Mouse (Mus musculus) midbrain, embryonic 11.5 days (tissue): ENCODE data around the gene Cdk13. TPM values are rescaled to one million over a fixed set of nuclear protein-coding genes. Genes with fewer than 3 reads are reported as not detected.
A peak's percentile ranks its signal among the peaks of the same experiment; 100 is the strongest.

Source experiments
- ATAC-seq: fragments of 200-750 bp; cut with Nextera tagmentation; 2 replicates; pipeline ENCODE4 v1.8.0; 2017; ENCODE audit warnings: moderate TSS enrichment, moderate library complexity; ENCODE audit not compliant: low FRiP score
- DNase-seq: peaks from one replicate; pipeline ENCODE4 v3.0.0; 2015; ENCODE audit warnings: low spot score; ENCODE audit errors: missing footprints
- H3K27ac ChIP-seq: fragments of 300-500 bp; sonication (generic); 2 replicates; pipeline ENCODE4 v1.5.1; 2014; ENCODE audit warnings: low read depth, low read length
- H3K27me3 ChIP-seq: fragments of 300-500 bp; sonication (generic); 2 replicates; pipeline ENCODE4 v1.6.1; 2014; ENCODE audit warnings: mild to moderate bottlenecking, low read length, moderate library complexity, mixed read lengths; ENCODE audit not compliant: control insufficient read depth, insufficient read depth
- H3K36me3 ChIP-seq: fragments of 300-500 bp; sonication (generic); 2 replicates; pipeline ENCODE4 v1.6.1; 2014; ENCODE audit warnings: mild to moderate bottlenecking, low read length, moderate library complexity, mixed read lengths; ENCODE audit not compliant: control insufficient read depth, insufficient read depth
- H3K4me1 ChIP-seq: fragments of 300-500 bp; sonication (generic); 2 replicates; pipeline ENCODE4 v1.6.1; 2014; ENCODE audit warnings: low read length; ENCODE audit not compliant: control insufficient read depth, insufficient read depth
- H3K4me2 ChIP-seq: fragments of 300-500 bp; sonication (generic); 2 replicates; pipeline ENCODE4 v1.6.1; 2014; ENCODE audit warnings: mild to moderate bottlenecking, moderate library complexity
- H3K4me3 ChIP-seq: fragments of 300-500 bp; sonication (generic); 2 replicates; pipeline ENCODE4 v1.5.1; 2014; ENCODE audit warnings: low read depth, low read length
- H3K9ac ChIP-seq: fragments of 300-500 bp; sonication (generic); 2 replicates; pipeline ENCODE4 v1.6.1; 2014; ENCODE audit warnings: low read length
- H3K9me3 ChIP-seq: fragments of 300-500 bp; sonication (generic); 2 replicates; pipeline ENCODE4 v1.6.1; 2016; ENCODE audit warnings: low read length; ENCODE audit not compliant: control insufficient read depth
- whole genome bisulfite sequencing: fragments of 180-500 bp; shearing (Covaris S2); extraction: QIAGEN DNeasy Blood & Tissue Kit; methylation state at CpG from one replicate; pipeline ENCODE4 v1.1.7; 2014; 5-methylcytosine and 5-hydroxymethylcytosine counted together
- polyA plus RNA-seq: library from polyadenylated mRNA; unstranded; fragments of >200 nt; fragmentation: Nextera tagmentation; extraction: Ambion mirVana; gene quantifications from 2 replicates; pipeline ENCODE4 v1.2.1, GENCODE M21; 2014

The Cdk13 gene
- polyA plus RNA-seq, 1 experiment from 2014 or later, result 17.1 TPM

- ATAC-seq (no peak), DNase-seq (peak; percentile 47)
- Histone ChIP-seq H3K27ac (no peak overlapping the region), H3K9ac (no peak overlapping the region), H3K4me2 (no peak overlapping the region), H3K36me3 (no peaks in the 10 kb centered on the region), H3K27me3 (no peaks in the 10 kb centered on the region), H3K4me3 (no peak overlapping the region), H3K9me3 (no peaks in the 10 kb centered on the region), H3K4me1 (no peaks in the 10 kb centered on the region)
- WGBS, result 91% methylated on average over 6 of the region's 6 CpGs
These were observed 99.6 kb downstream of the Cdk13 start for GRCm38 (mm10) chr13:17705188-17705826.

- no peaks in the 10 kb centered on the region for H3K9me3 ChIP-seq
- H3K27me3 ChIP-seq, result no peaks in the 10 kb centered on the region
- H3K4me2 ChIP-seq, result no peak overlapping the region
- no peak overlapping the region for H3K9ac ChIP-seq
- no peaks in the 10 kb centered on the region for H3K36me3 ChIP-seq
- DNase-seq (no peak), ATAC-seq (no peak)
- H3K27ac ChIP-seq, result no peak overlapping the region
- H3K4me3 ChIP-seq, result no peak overlapping the region
- 0 out of 2 replicates have a peak, but pooled peaks cover 2% of the 10 kb centered on the region for H3K4me1 ChIP-seq
These were observed 102.6 kb downstream of the Cdk13 start for GRCm38 (mm10) chr13:17702311-17702710.

- Histone ChIP-seq H3K36me3 (no peaks in the 10 kb centered on the region), H3K4me3 (no peak overlapping the region), H3K9me3 (no peaks in the 10 kb centered on the region), H3K4me1 (0 out of 2 replicates have a peak, but pooled peaks cover 2% of the 10 kb centered on the region), H3K27ac (no peak overlapping the region), H3K27me3 (no peaks in the 10 kb centered on the region), H3K4me2 (no peak overlapping the region), H3K9ac (no peak overlapping the region)
- DNase-seq (no peak), ATAC-seq (no peak)
These were observed 103.6 kb downstream of the Cdk13 start for GRCm38 (mm10) chr13:17701322-17701721.

- no peak overlapping the region for H3K4me2 ChIP-seq
- ATAC-seq, result no peak
These were observed 104.7 kb downstream of the Cdk13 start for GRCm38 (mm10) chr13:17700090-17700715.

GRCm38 (mm10) chr13:17695898-17696580 is 108.9 kb downstream of the Cdk13 start:
- no peak for ATAC-seq
- DNase-seq, result peak; percentile 86
- H3K27ac ChIP-seq, result peak overlapping the region; percentile 74; the same call in 1 of the 2 replicates
- no peaks in the 10 kb centered on the region for H3K27me3 ChIP-seq
- 0 out of 2 replicates have a peak, but pooled peaks cover 4% of the 10 kb centered on the region for H3K4me1 ChIP-seq
- no peaks in the 10 kb centered on the region for H3K9me3 ChIP-seq
- H3K4me2 ChIP-seq, result peak overlapping the region; percentile 62
- H3K9ac ChIP-seq, result peak overlapping the region; percentile 89
- no peaks in the 10 kb centered on the region for H3K36me3 ChIP-seq
- WGBS, result 14% methylated on average over 7 of the region's 7 CpGs
- H3K4me3 ChIP-seq, result peak overlapping the region; percentile 79

More at GRCm38 (mm10) chr13:17700090-17700715, 104.7 kb downstream of the Cdk13 start:
- DNase-seq, result no peak
- H3K4me1 ChIP-seq, result 0 out of 2 replicates have a peak, but pooled peaks cover 4% of the 10 kb centered on the region
- H3K27ac ChIP-seq, result no peak overlapping the region
- H3K27me3 ChIP-seq, result no peaks in the 10 kb centered on the region
- no peaks in the 10 kb centered on the region for H3K9me3 ChIP-seq
- no peak overlapping the region for H3K9ac ChIP-seq
- no peak overlapping the region for H3K4me3 ChIP-seq
- no peaks in the 10 kb centered on the region for H3K36me3 ChIP-seq
- 88% methylated on average over 3 of the region's 3 CpGs for WGBS

GRCm38 (mm10) chr13:17694911-17695699 is 109.8 kb downstream of the Cdk13 start, which contains the start of the genes Mplkip and Sugct:
TSS of gene Mplkip (plus strand) at chr13:17695192.
TSS of gene Sugct (minus strand) at chr13:17695553.
- peak; percentile 100 for DNase-seq
- Histone ChIP-seq H3K9me3 (no peaks in the 10 kb centered on the region), H3K27ac (peak within 1 kb of the TSS; percentile 74), H3K36me3 (no peaks in the 10 kb centered on the region), H3K9ac (peak within 1 kb of the TSS; percentile 89), H3K4me3 (peak within 1 kb of the TSS; percentile 79), H3K4me1 (0 out of 2 replicates have a peak, but pooled peaks cover 4% of the 10 kb centered on the region), H3K27me3 (no peaks in the 10 kb centered on the region), H3K4me2 (peak within 1 kb of the TSS; percentile 62)
- peak; percentile 99 for ATAC-seq
- under 1% methylated on average over 50 of the region's 66 CpGs for WGBS

GRCm38 (mm10) chr13:17694414-17694813 is 110.5 kb downstream of the Cdk13 start:
- no peaks in the 10 kb centered on the region for H3K36me3 ChIP-seq
- 0 out of 2 replicates have a peak, but pooled peaks cover 4% of the 10 kb centered on the region for H3K4me1 ChIP-seq
- peak; percentile 89 for ATAC-seq
- WGBS, result under 1% methylated on average over 24 of the region's 25 CpGs
- H3K27ac ChIP-seq, result no peak overlapping the region; the same call in 1 of the 2 replicates
- no peak for DNase-seq
- H3K9ac ChIP-seq, result peak overlapping the region; percentile 55
- no peaks in the 10 kb centered on the region for H3K9me3 ChIP-seq
- peak overlapping the region; percentile 53 for H3K4me2 ChIP-seq
- peak overlapping the region; percentile 79 for H3K4me3 ChIP-seq
- no peaks in the 10 kb centered on the region for H3K27me3 ChIP-seq

- peak; percentile 85 for DNase-seq
- Histone ChIP-seq H3K36me3 (no peaks in the 10 kb centered on the region), H3K9me3 (no peaks in the 10 kb centered on the region), H3K4me1 (0 out of 2 replicates have a peak, but pooled peaks cover 4% of the 10 kb centered on the region), H3K9ac (no peak overlapping the region), H3K27me3 (no peaks in the 10 kb centered on the region), H3K4me3 (no peak overlapping the region), H3K27ac (no peak overlapping the region), H3K4me2 (peak overlapping the region; percentile 53; the same call in 1 of the 2 replicates)
- ATAC-seq, result no peak
- 74% methylated on average over 5 of the region's 5 CpGs for WGBS
These were observed 111.1 kb downstream of the Cdk13 start for GRCm38 (mm10) chr13:17693816-17694215.
